Mouse (Mus musculus) cerebellum, adult 2 months (tissue): ENCODE data around the gene Zfp385c. TPM values are rescaled to one million over a fixed set of nuclear protein-coding genes. Genes with fewer than 3 reads are reported as not detected.
A peak's percentile ranks its signal among the peaks of the same experiment; 100 is the strongest.

Experiments used
- DNase-seq, 2 experiments: peaks; one replicate each; pipeline ENCODE4 v3.0.0; 2021
- H3K27ac ChIP-seq: fragments of 200-500 bp; 2 replicates; pipeline ENCODE4 v1.5.1; 2012; ENCODE audit warnings: low read length, control low read depth, inconsistent platforms; ENCODE audit not compliant: insufficient read depth
- H3K27me3 ChIP-seq: fragments of 200-500 bp; 2 replicates; pipeline ENCODE4 v1.6.1; 2012; ENCODE audit warnings: inconsistent platforms, mild to moderate bottlenecking, low read length, moderate library complexity; ENCODE audit not compliant: control insufficient read depth, insufficient read depth
- H3K4me1 ChIP-seq: fragments of 200-500 bp; 2 replicates; pipeline ENCODE4 v1.6.1; 2011; ENCODE audit warnings: low read length; ENCODE audit not compliant: control insufficient read depth, insufficient read depth
- H3K4me3 ChIP-seq: fragments of 200-500 bp; replicated peaks from 2 replicates; pipeline ENCODE3; 2011; ENCODE audit warnings: mild to moderate bottlenecking, low read depth, low read length, control low read depth; ENCODE audit not compliant: insufficient read depth
- CTCF ChIP-seq: fragments of 200-500 bp; IDR thresholded peaks from 2 replicates; pipeline ENCODE4 v1.5.1; 2011; ENCODE audit warnings: low read depth, mild to moderate bottlenecking, control low read depth, low read length, moderate library complexity, borderline replicate concordance; ENCODE audit not compliant: insufficient read depth
- POLR2A ChIP-seq: fragments of 200-500 bp; IDR thresholded peaks from 2 replicates; pipeline ENCODE4 v1.6.1; 2011; ENCODE audit warnings: low read length, control low read depth, borderline replicate concordance; ENCODE audit not compliant: insufficient read depth
- WGBS: fragments of 180-500 bp; shearing (Covaris S2); methylation state at CpG from one replicate; pipeline ENCODE4 v1.1.7; 2018; 5-methylcytosine and 5-hydroxymethylcytosine counted together
- polyA plus RNA-seq: library from polyadenylated mRNA; depleted of rRNA; stranded (reverse); fragments of >200 nt; gene quantifications from 2 replicates; pipeline ENCODE4 v1.2.3, GENCODE M21; 2012

Zfp385c gene
- polyA plus RNA-seq, 1 experiment, result 56.5 TPM

DNA sequence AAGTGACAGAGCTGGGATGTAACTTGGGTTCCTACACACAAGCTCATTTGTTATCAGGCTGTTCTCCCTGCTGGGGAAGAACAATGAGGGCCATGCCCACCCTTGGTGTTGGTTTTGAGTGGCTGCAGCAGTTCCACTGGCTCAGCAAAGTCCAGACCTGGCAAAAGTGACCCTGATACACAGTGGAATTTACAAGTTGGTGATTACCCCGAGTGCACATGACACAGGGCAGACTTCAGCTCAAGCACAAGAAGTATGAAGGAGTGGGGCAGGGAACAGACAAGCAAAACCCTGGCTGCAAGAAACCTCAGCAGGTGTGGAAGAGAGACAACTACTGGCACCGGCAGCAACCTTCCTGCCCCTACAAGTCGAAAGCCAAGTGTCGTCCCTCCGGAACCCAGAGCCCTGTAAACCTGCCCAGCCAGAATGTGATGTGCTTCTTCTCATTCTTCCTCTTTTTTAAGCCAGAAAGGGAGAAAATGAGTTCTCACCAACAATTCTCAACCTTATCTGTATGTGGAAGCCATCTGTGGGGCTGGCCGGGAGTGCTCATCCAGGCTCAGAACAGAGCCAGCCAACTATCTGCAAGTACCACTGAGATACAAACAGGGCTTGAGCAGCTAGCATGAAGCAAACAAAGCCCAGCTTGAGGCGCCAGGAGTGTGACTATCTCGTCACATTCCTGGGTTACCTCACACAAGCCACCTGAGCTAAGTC is 29.7 kb upstream of the Zfp385c start:
- no peak for DNase-seq
- Histone ChIP-seq H3K4me1 (peaks cover 19% of the 10 kb centered on the region), H3K27ac (peak overlapping the region; percentile 5; the same call in 1 of the 2 replicates), H3K27me3 (no peaks in the 10 kb centered on the region), H3K4me3 (no peak overlapping the region)
- WGBS, result 36% methylated on average over 8 of the region's 8 CpGs
- TF ChIP-seq CTCF, result no peak
- no peak for TF ChIP-seq POLR2A

DNA sequence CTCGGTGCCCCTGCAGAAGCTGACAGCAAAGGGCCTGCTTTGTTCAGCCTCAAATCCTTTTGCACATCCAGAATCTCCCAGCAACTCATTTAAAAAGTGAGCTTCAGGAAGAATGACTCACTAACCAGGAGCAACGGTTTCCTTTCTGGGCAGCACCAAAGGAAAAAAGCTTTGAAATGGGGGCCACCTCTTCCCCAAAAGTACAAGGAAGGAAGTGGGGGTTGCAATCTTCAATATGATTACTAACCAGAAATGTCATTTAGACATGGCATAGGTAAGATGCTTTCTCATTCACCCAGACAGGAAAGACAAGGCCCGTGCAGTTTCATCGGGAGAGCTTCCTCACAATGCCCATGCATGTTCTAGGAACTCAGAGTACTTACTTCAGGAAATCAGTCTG is 29.0 kb upstream of the Zfp385c start:
- 68% methylated on average over 4 of the region's 4 CpGs for WGBS
- Histone ChIP-seq H3K27me3 (no peaks in the 10 kb centered on the region), H3K27ac (no peak overlapping the region; the same call in 1 of the 2 replicates), H3K4me3 (no peak overlapping the region), H3K4me1 (peaks cover 19% of the 10 kb centered on the region)
- no peak for DNase-seq
- no peak for TF ChIP-seq POLR2A

DNA sequence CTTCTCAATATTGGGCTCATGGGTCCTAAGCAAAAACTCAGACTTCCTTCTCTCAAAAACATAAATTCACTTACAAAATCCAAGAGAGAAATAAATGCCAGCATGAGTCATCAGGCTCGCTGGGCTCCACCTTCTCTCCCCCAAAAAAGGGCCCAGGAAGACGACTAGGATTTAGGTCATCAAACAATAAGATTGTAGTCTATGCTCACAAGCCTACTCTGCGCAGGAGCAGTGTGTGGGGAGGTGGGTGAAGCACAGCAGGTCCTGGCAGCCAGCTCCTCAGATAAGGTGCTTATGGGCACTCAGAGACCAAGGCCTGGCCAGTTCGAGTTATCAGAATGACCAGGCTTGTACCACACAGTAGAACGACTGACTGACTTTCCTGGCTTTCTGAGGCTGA is 28.1 kb upstream of the Zfp385c start:
- no peaks in the 10 kb centered on the region for H3K27me3 ChIP-seq
- WGBS, result 68% methylated on average over 5 of the region's 5 CpGs
- no peak for DNase-seq
- no peak for TF ChIP-seq POLR2A
- TF ChIP-seq CTCF, result no peak
- H3K27ac ChIP-seq, result peak overlapping the region; percentile 2; the same call in 1 of the 2 replicates
- no peak overlapping the region for H3K4me3 ChIP-seq
- peaks cover 18% of the 10 kb centered on the region for H3K4me1 ChIP-seq

DNA sequence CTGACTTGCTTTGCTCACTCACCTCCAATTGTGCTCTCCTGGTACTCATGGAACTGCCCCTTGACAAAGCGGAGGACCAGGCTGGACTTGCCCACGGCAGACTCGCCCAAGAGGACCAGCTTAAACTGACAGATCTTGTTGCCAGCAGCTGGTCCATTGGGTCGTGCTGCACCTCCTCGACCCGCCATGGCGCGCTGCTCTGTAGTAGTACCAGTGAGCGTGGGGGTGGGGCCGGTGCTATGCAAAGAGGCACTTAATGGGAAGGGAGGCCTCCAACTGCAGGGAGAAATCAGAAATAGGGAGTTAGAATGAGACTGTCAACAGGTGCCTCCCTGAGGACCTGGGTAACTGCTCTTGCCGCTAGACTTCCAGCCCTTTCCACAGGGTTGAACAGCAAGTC is 27.6 kb upstream of the Zfp385c start:
- H3K27me3 ChIP-seq, result no peaks in the 10 kb centered on the region
- H3K4me1 ChIP-seq, result peaks cover 14% of the 10 kb centered on the region
- H3K4me3 ChIP-seq, result no peak overlapping the region
- H3K27ac ChIP-seq, result no peak overlapping the region
- TF ChIP-seq POLR2A (no peak), CTCF (no peak)
- DNase-seq, result no peak
- WGBS, result 80% methylated on average over 11 of the region's 11 CpGs

DNA sequence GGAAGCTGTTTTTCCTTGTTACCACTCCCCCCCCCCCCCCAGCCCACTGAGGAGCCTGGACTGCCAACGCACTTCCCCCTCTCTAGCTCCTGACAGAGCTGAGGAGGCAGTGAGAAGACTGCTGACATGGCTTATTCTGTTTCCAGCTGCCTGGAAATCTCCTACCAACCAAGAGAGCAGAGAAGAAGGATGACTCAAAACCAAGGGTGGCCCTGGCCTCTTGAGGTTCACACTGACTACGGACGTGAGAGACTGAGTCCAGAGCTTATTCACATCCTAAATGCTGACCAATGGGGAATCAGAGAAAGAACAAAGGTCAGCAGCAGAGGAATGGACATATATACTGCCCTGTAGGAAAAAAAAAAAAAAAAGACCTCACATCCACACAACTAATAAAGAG is 27.1 kb upstream of the Zfp385c start:
- no peak for DNase-seq
- TF ChIP-seq POLR2A (no peak), CTCF (no peak)
- WGBS, result 72% methylated on average over 3 of the region's 3 CpGs
- Histone ChIP-seq H3K27ac (no peak overlapping the region), H3K4me3 (no peak overlapping the region), H3K4me1 (peaks cover 14% of the 10 kb centered on the region), H3K27me3 (no peaks in the 10 kb centered on the region)

DNA sequence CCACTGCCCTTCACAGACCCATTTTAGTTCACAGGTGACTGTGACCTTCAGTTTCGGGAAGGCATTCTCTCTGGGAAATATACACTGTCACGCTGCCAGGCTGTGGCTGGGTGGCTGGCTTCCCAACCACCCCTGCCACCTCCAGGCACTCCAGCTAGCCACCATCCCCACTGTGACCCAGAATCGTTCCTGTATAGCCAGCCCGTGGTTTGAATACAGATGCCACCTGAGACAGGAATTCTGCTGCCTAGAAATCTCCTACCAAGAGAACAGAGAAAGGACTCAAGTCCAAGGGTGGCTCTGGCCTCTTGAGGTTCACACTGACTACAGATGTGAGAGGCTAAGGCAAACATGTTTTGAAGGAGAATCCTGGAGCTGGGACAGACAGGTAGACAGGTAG is 26.6 kb upstream of the Zfp385c start:
- no peak for TF ChIP-seq CTCF
- TF ChIP-seq POLR2A, result no peak
- H3K27ac ChIP-seq, result no peak overlapping the region
- H3K4me1 ChIP-seq, result peaks cover 17% of the 10 kb centered on the region
- 17% methylated on average over 4 of the region's 4 CpGs for WGBS
- no peaks in the 10 kb centered on the region for H3K27me3 ChIP-seq
- DNase-seq, result no peak
- no peak overlapping the region for H3K4me3 ChIP-seq

DNA sequence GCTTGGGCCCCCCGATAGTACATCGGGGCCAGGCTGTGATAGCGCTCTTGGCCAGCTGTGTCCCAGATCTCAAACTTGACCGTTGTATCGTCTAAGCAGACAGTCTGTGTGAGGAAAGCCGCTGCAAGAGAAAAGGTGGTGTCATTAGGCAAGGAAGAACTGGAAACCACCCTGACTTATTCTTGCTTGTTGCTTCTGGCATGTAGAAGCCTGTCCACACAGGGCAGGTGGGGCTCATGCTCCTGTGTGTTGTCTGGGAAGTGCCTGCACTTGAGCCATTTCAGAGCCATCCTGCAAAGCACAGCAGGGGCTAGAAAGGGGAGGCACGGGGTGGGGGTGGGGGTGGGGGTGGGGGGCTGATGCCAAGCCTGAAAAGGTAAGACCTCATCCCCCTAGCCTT is 26.2 kb upstream of the Zfp385c start:
- WGBS, result 90% methylated on average over 7 of the region's 7 CpGs
- no peak for TF ChIP-seq CTCF
- no peak for TF ChIP-seq POLR2A
- Histone ChIP-seq H3K4me1 (peaks cover 17% of the 10 kb centered on the region), H3K27ac (no peak overlapping the region), H3K4me3 (no peak overlapping the region), H3K27me3 (no peaks in the 10 kb centered on the region)
- DNase-seq, result no peak

DNA sequence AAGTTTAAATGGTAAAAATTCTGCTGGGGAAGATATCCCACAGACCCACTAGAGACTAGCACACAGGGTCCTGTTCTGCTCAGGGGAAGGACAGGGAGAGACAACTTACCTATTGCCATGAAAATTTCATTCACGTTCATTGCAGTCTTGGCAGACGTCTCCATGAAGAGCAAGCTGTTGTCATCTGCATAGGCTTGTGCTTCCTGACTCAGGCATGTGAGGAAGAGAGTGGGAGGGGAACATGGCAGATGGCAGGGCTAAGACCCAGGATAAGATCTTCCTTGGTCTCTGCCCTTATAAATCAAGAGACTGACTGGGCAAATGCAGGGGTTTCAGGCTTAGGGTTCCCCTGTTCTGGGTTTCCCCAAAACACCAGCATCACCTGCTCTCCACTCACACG is 24.4 kb upstream of the Zfp385c start:
- no peak for DNase-seq
- TF ChIP-seq CTCF, result no peak
- no peak for TF ChIP-seq POLR2A
- Histone ChIP-seq H3K27me3 (no peaks in the 10 kb centered on the region), H3K4me1 (peaks cover 7% of the 10 kb centered on the region), H3K27ac (no peak overlapping the region), H3K4me3 (no peak overlapping the region)
- WGBS, result 46% methylated on average over 3 of the region's 3 CpGs

DNA sequence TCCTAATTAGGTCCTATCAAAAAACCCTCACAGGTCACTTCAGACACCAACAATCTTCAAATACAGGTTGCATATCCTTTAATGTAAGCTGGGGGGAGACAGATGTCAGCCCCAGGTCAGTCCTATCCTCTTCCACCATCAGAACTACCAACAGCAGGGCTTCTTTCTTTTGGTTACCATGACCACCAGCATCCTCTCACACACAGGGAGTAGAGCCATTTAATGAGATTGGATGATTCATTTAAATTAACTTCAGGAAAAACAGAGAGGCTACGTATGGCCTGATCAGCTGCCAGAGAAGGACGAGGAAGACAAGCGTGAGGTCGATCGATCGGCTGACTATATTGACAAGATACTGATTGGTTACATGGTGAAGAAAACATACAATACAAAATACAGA is 22.7 kb upstream of the Zfp385c start:
- no peaks in the 10 kb centered on the region for H3K27me3 ChIP-seq
- no peak overlapping the region for H3K27ac ChIP-seq
- DNase-seq, result no peak
- no peak overlapping the region for H3K4me3 ChIP-seq
- TF ChIP-seq POLR2A (no peak), CTCF (no peak)
- 87% methylated on average over 6 of the region's 6 CpGs for WGBS
- H3K4me1 ChIP-seq, result peaks cover 5% of the 10 kb centered on the region
